Mouse (Mus musculus) lung, embryonic 15.5 days (tissue): ENCODE results near the gene Ubr1. TPM values are rescaled to one million over a fixed set of nuclear protein-coding genes. Genes with fewer than 3 reads are reported as not detected.
"Not testable (repeated sequence)": the region's sequence is repeated elsewhere in the genome, so short reads cannot be mapped to it uniquely, and the experiment has no call there.

ENCODE experiments used
- ATAC-seq: fragments of 200-750 bp; cut with Nextera tagmentation; 2 replicates; pipeline ENCODE4 v1.8.0; 2017; ENCODE audit warnings: moderate number of reproducible peaks, borderline replicate concordance; ENCODE audit not compliant: low FRiP score, low TSS enrichment; ENCODE audit errors: extremely low read depth
- H3K27ac ChIP-seq: fragments of 300-500 bp; sonication (generic); 2 replicates; pipeline ENCODE4 v1.5.1; 2015; ENCODE audit warnings: moderate library complexity, mild to moderate bottlenecking, inconsistent platforms
- H3K27me3 ChIP-seq: fragments of 300-500 bp; sonication (generic); 2 replicates; pipeline ENCODE4 v1.6.1; 2015; ENCODE audit warnings: inconsistent platforms
- H3K36me3 ChIP-seq: fragments of 300-500 bp; sonication (generic); 2 replicates; pipeline ENCODE4 v1.6.1; 2015; ENCODE audit warnings: inconsistent platforms
- H3K4me1 ChIP-seq: fragments of 300-500 bp; sonication (generic); 2 replicates; pipeline ENCODE4 v1.6.1; 2015; ENCODE audit warnings: inconsistent platforms
- H3K4me2 ChIP-seq: fragments of 300-500 bp; sonication (generic); 2 replicates; pipeline ENCODE4 v1.6.1; 2015; ENCODE audit warnings: inconsistent platforms, mild to moderate bottlenecking, moderate library complexity
- H3K4me3 ChIP-seq: fragments of 300-500 bp; sonication (generic); 2 replicates; pipeline ENCODE4 v1.5.1; 2015; ENCODE audit warnings: mild to moderate bottlenecking, inconsistent platforms
- H3K9ac ChIP-seq: fragments of 300-500 bp; sonication (generic); 2 replicates; pipeline ENCODE4 v1.6.1; 2015; ENCODE audit warnings: inconsistent platforms
- H3K9me3 ChIP-seq: fragments of 300-500 bp; sonication (generic); 2 replicates; pipeline ENCODE4 v1.6.1; 2016; ENCODE audit warnings: inconsistent platforms
- WGBS: fragments of 180-500 bp; shearing (Covaris S2); methylation state at CpG from one replicate; pipeline ENCODE4 v1.1.7; 2015; 5-methylcytosine and 5-hydroxymethylcytosine counted together
- polyA plus RNA-seq: library from polyadenylated mRNA; unstranded; fragments of >200 nt; fragmentation: Nextera tagmentation; extraction: Ambion mirVana; gene quantifications from 2 replicates; pipeline ENCODE4 v1.2.1, GENCODE M21; 2015

Ubr1 gene
- polyA plus RNA-seq, 1 experiment from 2014 or later, result 29.4 TPM

- H3K36me3 ChIP-seq, H3K4me3 ChIP-seq, H3K9ac ChIP-seq, H3K4me2 ChIP-seq, H3K27me3 ChIP-seq, H3K27ac ChIP-seq, H3K9me3 ChIP-seq, ATAC-seq: not testable (repeated sequence)
- H3K4me1 ChIP-seq, result peaks cover 10% of the 10 kb centered on the region; the same call in 1 of the 2 replicates
- 94% methylated on average over 8 of the region's 8 CpGs for WGBS
Observed at GRCm38 (mm10) chr2:120972257-120972656, 1.7 kb upstream of the Ubr1 start.

DNA sequence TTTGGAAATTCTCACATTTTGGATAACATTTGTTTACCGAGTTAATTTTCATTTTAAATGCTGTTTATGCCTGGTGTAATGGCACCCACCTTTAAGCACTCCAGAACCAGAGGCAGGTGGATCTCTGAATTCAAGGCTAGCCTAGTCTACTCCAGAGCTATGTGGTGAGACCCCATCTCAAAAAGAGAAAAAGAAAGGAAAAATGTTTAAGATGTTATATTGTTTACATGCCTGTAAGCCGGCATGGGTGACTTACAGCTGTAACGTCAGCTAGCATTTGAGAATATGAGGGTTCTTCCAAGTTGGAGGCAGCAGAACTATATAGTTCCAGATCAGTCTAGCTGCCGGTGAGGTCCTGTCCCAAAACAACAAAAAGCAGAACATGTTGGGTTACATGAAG, 1.3 kb upstream of the Ubr1 start:
- Histone ChIP-seq H3K9me3 (no peaks in the 10 kb centered on the region), H3K4me1 (peaks cover 10% of the 10 kb centered on the region; the same call in 1 of the 2 replicates), H3K27ac (no peak overlapping the region), H3K4me3 (no peak overlapping the region), H3K4me2 (no peak overlapping the region), H3K27me3 (0 out of 2 replicates have a peak, but pooled peaks cover 5% of the 10 kb centered on the region), H3K36me3 (no peaks in the 10 kb centered on the region), H3K9ac (no peak overlapping the region)
- no peak for ATAC-seq
- WGBS, result 77% methylated on average over 4 of the region's 4 CpGs

DNA sequence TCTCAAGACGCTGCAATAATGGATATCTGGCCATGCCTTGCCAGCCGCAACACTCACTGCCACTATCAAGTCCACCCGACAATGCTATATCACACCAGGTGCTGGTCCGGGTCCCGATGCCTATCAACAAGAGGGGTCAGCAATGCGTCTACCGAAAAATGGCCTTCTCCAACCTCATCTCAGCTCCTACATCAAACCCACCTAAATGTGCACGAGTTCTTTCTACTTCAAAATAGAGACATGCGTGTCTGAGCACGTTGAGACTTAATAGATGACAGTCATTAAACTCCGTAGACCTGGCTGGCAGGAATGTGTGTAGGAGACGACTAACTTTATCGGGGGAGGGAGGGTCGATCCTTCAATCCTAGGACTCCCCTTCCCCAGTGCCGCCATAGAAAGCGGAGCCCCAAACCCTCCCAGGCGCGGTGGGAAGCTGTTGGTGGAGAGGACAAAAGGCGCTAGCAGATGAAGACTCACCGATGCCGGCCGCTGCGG, 423 bp downstream of the Ubr1 start:
- H3K27me3 ChIP-seq, result 0 out of 2 replicates have a peak, but pooled peaks cover 5% of the 10 kb centered on the region
- H3K36me3 ChIP-seq, result no peaks in the 10 kb centered on the region
- no peaks in the 10 kb centered on the region for H3K9me3 ChIP-seq
- H3K9ac ChIP-seq, result peak overlapping the region; percentile 69
- ATAC-seq, result peak; percentile 15; the same call in 1 of the 2 replicates
- peaks cover 16% of the 10 kb centered on the region; the same call in 1 of the 2 replicates for H3K4me1 ChIP-seq
- H3K4me3 ChIP-seq, result peak overlapping the region; percentile 73
- H3K4me2 ChIP-seq, result peak overlapping the region; percentile 64
- WGBS, result 0% methylated on average over 20 of the region's 23 CpGs
- H3K27ac ChIP-seq, result peak overlapping the region; percentile 76

DNA sequence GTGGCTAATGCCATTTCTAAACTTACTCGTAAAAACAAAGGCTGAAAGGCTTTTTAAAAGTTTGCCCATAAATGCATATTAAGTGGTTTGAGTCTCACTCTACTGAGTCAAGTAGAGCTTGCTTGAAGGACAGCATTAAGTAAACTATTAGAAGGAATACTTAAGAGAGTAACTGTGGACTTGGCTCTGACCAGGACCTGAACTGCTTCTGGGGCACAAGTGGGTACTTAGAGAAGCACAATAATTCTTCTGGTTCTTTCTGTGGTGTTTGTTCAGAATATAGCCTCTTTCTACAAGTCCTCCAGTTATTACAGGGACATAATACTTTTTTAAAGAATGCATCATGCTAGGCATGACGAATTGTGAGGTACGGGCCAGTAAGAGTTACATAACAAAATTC, 5.0 kb downstream of the Ubr1 start:
- Histone ChIP-seq H3K27me3 (no peaks in the 10 kb centered on the region), H3K27ac (no peak overlapping the region; the same call in 1 of the 2 replicates), H3K4me3 (no peak overlapping the region), H3K4me1 (peaks cover 27% of the 10 kb centered on the region; the same call in 1 of the 2 replicates), H3K9me3 (no peaks in the 10 kb centered on the region), H3K9ac (no peak overlapping the region), H3K36me3 (no peaks in the 10 kb centered on the region), H3K4me2 (no peak overlapping the region)
- WGBS, result 55% methylated on average over 3 of the region's 3 CpGs
- no peak for ATAC-seq

- no peak overlapping the region for H3K4me2 ChIP-seq
- no peak overlapping the region for H3K4me3 ChIP-seq
- H3K9ac ChIP-seq, result no peak overlapping the region
- H3K36me3 ChIP-seq, result no peaks in the 10 kb centered on the region
- H3K9me3 ChIP-seq, result no peaks in the 10 kb centered on the region
- WGBS, result 72% methylated on average over 7 of the region's 7 CpGs
- no peak overlapping the region for H3K27ac ChIP-seq
- H3K27me3 ChIP-seq, result no peaks in the 10 kb centered on the region
- peaks cover 30% of the 10 kb centered on the region; the same call in 1 of the 2 replicates for H3K4me1 ChIP-seq
- no peak for ATAC-seq
Observed at GRCm38 (mm10) chr2:120963110-120963509, 7.4 kb downstream of the Ubr1 start.

DNA sequence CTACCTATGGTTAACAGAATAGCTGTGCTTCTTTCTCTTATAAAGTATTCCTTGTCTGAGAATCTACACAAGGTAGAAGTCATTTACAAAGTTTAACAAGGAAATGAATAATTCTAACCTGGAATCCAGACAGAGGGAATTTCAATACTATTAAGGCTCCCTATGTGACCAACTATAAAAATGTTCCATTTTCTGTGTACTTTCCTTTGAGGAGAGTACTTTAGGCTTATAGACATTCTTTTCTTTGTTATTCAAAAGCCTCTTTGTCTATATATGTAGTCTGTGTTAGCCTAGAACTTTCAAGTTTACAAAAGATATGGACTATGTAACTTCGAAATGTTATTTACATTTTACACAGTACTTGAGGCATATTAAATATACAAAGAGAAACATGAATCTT, 10.3 kb downstream of the Ubr1 start:
- H3K4me1 ChIP-seq, result peaks cover 23% of the 10 kb centered on the region; the same call in 1 of the 2 replicates

DNA sequence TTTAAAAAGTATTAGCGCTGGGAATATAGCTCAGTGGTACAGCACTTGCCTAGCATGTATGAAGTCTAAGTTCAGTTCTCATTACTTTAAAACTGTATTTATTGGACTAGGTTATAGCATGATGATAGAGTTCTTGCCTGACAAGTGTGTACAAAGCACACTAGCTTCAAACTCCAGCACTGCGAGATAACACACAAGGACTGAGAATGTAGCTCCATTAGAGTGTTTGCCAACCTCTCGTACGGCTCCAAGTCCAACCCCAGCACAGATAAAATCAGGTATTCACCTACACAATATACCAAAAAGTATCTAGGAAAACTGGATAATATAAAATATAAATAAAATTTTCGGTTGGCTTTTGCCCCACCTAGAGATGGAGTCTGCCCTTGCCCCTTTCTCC, 10.7 kb downstream of the Ubr1 start:
- peak overlapping the region; percentile 65 for H3K27ac ChIP-seq
- peak; percentile 72; the same call in 1 of the 2 replicates for ATAC-seq
- H3K27me3 ChIP-seq, result no peaks in the 10 kb centered on the region
- 0 out of 2 replicates have a peak, but pooled peaks cover 5% of the 10 kb centered on the region for H3K36me3 ChIP-seq
- WGBS, result 67% methylated on average over 5 of the region's 5 CpGs
- no peak overlapping the region for H3K4me2 ChIP-seq
- H3K4me1 ChIP-seq, result peaks cover 23% of the 10 kb centered on the region; the same call in 1 of the 2 replicates
- no peaks in the 10 kb centered on the region for H3K9me3 ChIP-seq
- no peak overlapping the region for H3K9ac ChIP-seq
- H3K4me3 ChIP-seq, result no peak overlapping the region

More for the DNA sequence above, 10.3 kb downstream of the Ubr1 start:
- Histone ChIP-seq H3K4me3 (no peak overlapping the region), H3K4me2 (no peak overlapping the region), H3K9me3 (no peaks in the 10 kb centered on the region), H3K27ac (peak overlapping the region; percentile 65), H3K9ac (no peak overlapping the region), H3K36me3 (0 out of 2 replicates have a peak, but pooled peaks cover under 1% of the 10 kb centered on the region), H3K27me3 (no peaks in the 10 kb centered on the region)
- peak; percentile 62 for ATAC-seq
- 48% methylated on average over 1 of the region's 1 CpGs for WGBS

DNA sequence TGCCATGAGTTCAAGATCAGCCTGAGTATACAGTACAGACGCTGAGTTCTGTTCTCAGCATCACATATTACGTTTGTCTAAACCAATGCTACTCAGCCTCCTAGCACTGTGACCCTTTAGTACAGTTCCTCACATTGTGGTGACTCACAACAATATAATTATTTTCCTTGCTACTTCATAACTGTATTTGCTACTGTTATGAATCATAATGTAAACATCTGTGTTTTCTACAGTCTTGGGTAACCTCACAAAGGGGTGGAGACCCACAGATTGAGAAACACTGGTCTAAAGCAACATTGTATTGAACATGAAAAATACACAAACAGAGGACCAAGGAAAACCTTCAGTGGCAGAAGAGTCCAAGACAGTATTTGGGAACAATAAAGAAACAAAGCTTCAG, 11.2 kb downstream of the Ubr1 start:
- H3K27me3 ChIP-seq, result no peaks in the 10 kb centered on the region
- H3K9ac ChIP-seq, result no peak overlapping the region
- no peak for ATAC-seq
- H3K9me3 ChIP-seq, result no peaks in the 10 kb centered on the region
- H3K27ac ChIP-seq, result peak overlapping the region; percentile 65
- peaks cover 8% of the 10 kb centered on the region; the same call in 1 of the 2 replicates for H3K36me3 ChIP-seq
- H3K4me2 ChIP-seq, result no peak overlapping the region
- WGBS, result 67% methylated on average over 2 of the region's 2 CpGs
- peaks cover 23% of the 10 kb centered on the region; the same call in 1 of the 2 replicates for H3K4me1 ChIP-seq
- H3K4me3 ChIP-seq, result no peak overlapping the region

GRCm38 (mm10) chr2:120952176-120952938, 18.2 kb downstream of the Ubr1 start:
- WGBS, result 32% methylated on average over 2 of the region's 2 CpGs
- peak; percentile 62; the same call in 1 of the 2 replicates for ATAC-seq

GRCm38 (mm10) chr2:120951208-120951607, 19.3 kb downstream of the Ubr1 start:
- Histone ChIP-seq H3K4me2 (no peak overlapping the region), H3K4me3 (no peak overlapping the region), H3K27me3 (no peaks in the 10 kb centered on the region), H3K4me1 (0 out of 2 replicates have a peak, but pooled peaks cover 4% of the 10 kb centered on the region), H3K27ac (no peak overlapping the region), H3K9ac (no peak overlapping the region), H3K9me3 (no peaks in the 10 kb centered on the region), H3K36me3 (peaks cover 43% of the 10 kb centered on the region)
- WGBS, result 63% methylated on average over 5 of the region's 5 CpGs
- ATAC-seq, result no peak

More at GRCm38 (mm10) chr2:120952176-120952938, 18.2 kb downstream of the Ubr1 start:
- Histone ChIP-seq H3K36me3 (peaks cover 33% of the 10 kb centered on the region), H3K27ac (no peak overlapping the region), H3K9me3 (no peaks in the 10 kb centered on the region), H3K4me2 (no peak overlapping the region), H3K27me3 (no peaks in the 10 kb centered on the region), H3K9ac (no peak overlapping the region), H3K4me3 (no peak overlapping the region), H3K4me1 (0 out of 2 replicates have a peak, but pooled peaks cover 4% of the 10 kb centered on the region)

GRCm38 (mm10) chr2:120933038-120933437, 37.5 kb downstream of the Ubr1 start:
- Histone ChIP-seq H3K4me2 (no peak overlapping the region), H3K9ac (no peak overlapping the region), H3K27me3 (no peaks in the 10 kb centered on the region), H3K27ac (no peak overlapping the region), H3K9me3 (no peaks in the 10 kb centered on the region), H3K4me3 (no peak overlapping the region), H3K36me3 (peaks cover 56% of the 10 kb centered on the region), H3K4me1 (no peaks in the 10 kb centered on the region)
- no peak for ATAC-seq
- WGBS, result 85% methylated on average over 3 of the region's 3 CpGs

DNA sequence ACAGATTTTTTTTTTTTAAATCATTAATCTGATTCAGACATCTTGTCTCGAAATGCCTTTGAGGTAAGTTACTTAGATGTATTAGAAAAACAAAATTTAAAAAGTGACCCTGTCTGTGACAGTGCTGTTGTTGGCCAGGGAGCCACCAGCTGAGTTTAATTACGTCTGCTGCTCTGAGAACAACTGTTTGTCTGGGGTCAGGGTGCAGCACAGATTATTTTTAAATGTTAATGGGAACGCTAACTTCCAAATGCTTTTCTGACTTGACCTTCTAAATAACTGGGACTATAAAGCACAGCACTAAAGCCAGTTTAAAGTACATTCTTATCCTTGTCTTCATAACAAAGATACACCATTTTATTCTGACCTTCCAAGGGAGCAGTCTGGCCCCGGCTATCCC, 61.0 kb downstream of the Ubr1 start:
- H3K4me1 ChIP-seq, result no peaks in the 10 kb centered on the region
- no peak overlapping the region for H3K4me2 ChIP-seq
- H3K27me3 ChIP-seq, result no peaks in the 10 kb centered on the region
- peaks cover 37% of the 10 kb centered on the region for H3K36me3 ChIP-seq
- H3K9me3 ChIP-seq, result no peaks in the 10 kb centered on the region
- no peak overlapping the region for H3K4me3 ChIP-seq
- WGBS, result 55% methylated on average over 4 of the region's 4 CpGs
- no peak for ATAC-seq
- H3K27ac ChIP-seq, result no peak overlapping the region
- no peak overlapping the region for H3K9ac ChIP-seq
